In genomic region chr2:119477571-119478396, GRCm38 (mm10) we compare ENCODE assay signal across 8 mouse cellular contexts. TPM values are rescaled to one million over a fixed set of nuclear protein-coding genes. Genes with fewer than 3 reads are reported as not detected.
A peak's percentile ranks its signal among the peaks of the same experiment; 100 is the strongest.
DNase-seq lines count a peak whose midpoint lies in the region; ATAC-seq and TF ChIP-seq lines count a peak whose summit lies in the region.

Ino80 (minus strand) TSS chr2:119477687.

- no peaks in the 10 kb centered on the region for H3K36me3 ChIP-seq in hindbrain, postnatal 0 days (ENCODE audit: insufficient read depth, low read length)

- under 1% methylated on average over 66 of the region's 72 CpGs for WGBS in hindbrain, postnatal 0 days

- H3K4me3 ChIP-seq in gastrocnemius, adult 2 months, result peak within 1 kb of the TSS; percentile 84
- H3K4me3 ChIP-seq in hindbrain, postnatal 0 days (ENCODE audit: low read length), result peak within 1 kb of the TSS; percentile 99
- H3K4me3 ChIP-seq in left cerebral cortex, adult 2 months, result peak within 1 kb of the TSS; percentile 92

- DNase-seq in ZHBTc4 (ENCODE audit: low read depth, low spot score), result peak; percentile 99
- peak; percentile 100 for DNase-seq in gastrocnemius, adult 2 months
- DNase-seq in hindbrain, postnatal 0 days (ENCODE audit: low spot score), result peak; percentile 99
- DNase-seq in left cerebral cortex, adult 2 months (ENCODE audit: extremely low spot score in 1 of 2, low spot score in 2 of 2), result peak; percentile 97 to 98
- peak; percentile 99 for DNase-seq in right cerebral cortex, adult 2 months (ENCODE audit: low spot score in 2 of 2)
- peak; percentile 100 for DNase-seq in urinary bladder, postnatal 14 days (ENCODE audit: low spot score)

- H3K4me2 ChIP-seq in hindbrain, postnatal 0 days (ENCODE audit: low read depth, low read length), result peak within 1 kb of the TSS; percentile 69

- peak within 1 kb of the TSS; percentile 99 for H3K27ac ChIP-seq in gastrocnemius, adult 2 months
- peak within 1 kb of the TSS; percentile 100 for H3K27ac ChIP-seq in hindbrain, postnatal 0 days
- peak within 1 kb of the TSS; percentile 100 for H3K27ac ChIP-seq in left cerebral cortex, adult 2 months

- intact Hi-C loops in gastrocnemius, adult 2 months (cut with DNase I), result loop anchor here (1.0 to 5.0 kb wide), 2 partner anchors 70 to 115 kb away; partner anchors contain the start of genes Chp1 and Exd1
- intact Hi-C loops in left cerebral cortex, adult 2 months (cut with DNase I), result loop anchor here (1.0 to 5.0 kb wide), 3 partner anchors 70 to 189 kb away; partner anchors contain the start of genes Chp1, Exd1 and Vps18

- H3K9me3 ChIP-seq in hindbrain, postnatal 0 days (ENCODE audit: low read length), result no peaks in the 10 kb centered on the region

- no peaks in the 10 kb centered on the region for H3K27me3 ChIP-seq in hindbrain, postnatal 0 days (ENCODE audit: insufficient read depth, low read length)

- ATAC-seq in common myeloid progenitor, adult 5-6 weeks (replicated peaks; ENCODE audit: low read depth, poor library complexity, severe bottlenecking), result peak; percentile 87
- ATAC-seq in hindbrain, postnatal 0 days, result peak; percentile 97
- ATAC-seq in megakaryocyte, adult 5-6 weeks (ENCODE audit: poor library complexity, severe bottlenecking), result peak; percentile 89

- H3K9ac ChIP-seq in hindbrain, postnatal 0 days (replicated peaks; ENCODE audit: low read length), result peak within 1 kb of the TSS; percentile 100

- 0 out of 2 replicates have a peak, but pooled peaks cover 6% of the 10 kb centered on the region for H3K4me1 ChIP-seq in hindbrain, postnatal 0 days (ENCODE audit: insufficient read depth, low read length)

- TF ChIP-seq CTCF in gastrocnemius, adult 2 months (IDR thresholded peaks at IDR 0.05), result no peak
- no peak for TF ChIP-seq CTCF in hindbrain, postnatal 0 days (IDR thresholded peaks at IDR 0.05; ENCODE audit: low read depth)
- TF ChIP-seq CTCF in left cerebral cortex, adult 2 months (IDR thresholded peaks at IDR 0.05), result no peak

RNA-seq across cellular contexts. Expression of gene Ino80, which starts in this region (rescaled TPM):
- total RNA-seq in common myeloid progenitor, adult 5-6 weeks (2017), result 27.3 and 39.3 TPM in 2 replicates
- total RNA-seq in gastrocnemius, adult 2 months (2021), result 10 to 100 TPM; 11.5 to 14.8 TPM
- 12.3 and 13.4 TPM in 2 replicates for total RNA-seq in hindbrain, postnatal 0 days (2014; rRNA removed)
- polyA plus RNA-seq in hindbrain, postnatal 0 days (2015; fragmentation: Nextera tagmentation; extraction: Ambion mirVana), result 2.3 and 2.7 TPM in 2 replicates
- total RNA-seq in left cerebral cortex, adult 2 months (2021), result 10 to 100 TPM; 22.0 to 22.6 TPM
- total RNA-seq in megakaryocyte, adult 5-6 weeks (2015), result 19.9 and 22.0 TPM in 2 replicates
- 18.6 and 22.7 TPM in 2 replicates for total RNA-seq in megakaryocyte, adult 5-6 weeks (2017)

Comparison
In these comparisons a context has a peak if more than half of its experiments do, and no peak if none do; other contexts are left out.
1. Peak in every context shown above with its lines: DNase-seq, ATAC-seq, H3K4me3 ChIP-seq and H3K27ac ChIP-seq.